Mouse (Mus musculus): ENCODE results near the gene Slc36a4.

The Slc36a4 gene

DNA sequence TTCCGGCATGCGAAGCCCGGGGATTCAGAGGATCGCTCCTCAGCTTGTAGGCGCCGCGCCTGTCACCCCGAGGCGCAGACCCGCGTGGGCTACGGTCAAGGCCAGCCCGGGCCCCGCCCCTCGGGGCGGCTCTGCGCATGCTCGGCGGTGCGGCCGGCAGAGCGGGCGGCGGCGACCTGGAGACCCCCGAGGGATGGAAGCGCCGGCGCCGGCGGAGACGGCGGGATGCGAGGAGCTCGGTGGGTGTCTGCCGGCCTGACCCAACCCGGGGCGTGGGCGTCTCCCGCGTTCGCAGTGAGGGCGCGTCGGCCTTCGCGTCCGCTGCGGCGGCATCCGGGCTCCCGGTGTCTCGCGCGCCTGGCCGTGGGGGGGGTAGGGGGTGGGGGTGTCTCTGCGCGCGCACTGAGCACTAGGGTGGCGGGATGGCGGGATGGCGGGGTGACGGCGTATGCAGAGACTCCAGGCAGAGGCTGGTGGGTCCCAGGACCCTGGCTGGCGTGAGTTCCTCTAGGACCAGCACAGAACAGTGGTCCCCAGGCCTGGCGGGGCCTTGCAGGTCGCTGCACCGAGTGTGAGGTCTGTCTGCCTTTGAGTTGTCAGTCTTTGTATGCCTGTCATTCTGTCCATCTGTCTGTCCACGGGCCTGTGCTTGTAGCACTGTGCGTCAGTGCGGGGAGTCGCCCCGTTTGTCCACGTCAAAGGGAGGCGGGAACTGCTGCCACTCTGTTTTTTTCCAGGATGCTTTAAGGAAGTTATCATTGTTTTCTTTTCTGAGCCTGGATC is at the start of gene Slc36a4:
Gene Slc36a4 (plus strand): TSS at position 140 of the 783 bp plus-strand sequence.
- DNase-seq (ENCODE audit: low read depth, low spot score) = peak; percentile 43

GRCm38 (mm10) chr9:15664606-15665005 is 44.9 kb upstream of the Slc36a4 start:
- no peak for DNase-seq (ENCODE audit: low read depth, low spot score)

GRCm38 (mm10) chr9:15669452-15669851 is 40.1 kb upstream of the Slc36a4 start:
- DNase-seq (ENCODE audit: low read depth, low spot score) = no peak

GRCm38 (mm10) chr9:15670002-15670527 is 39.5 kb upstream of the Slc36a4 start:
- no peak for DNase-seq (ENCODE audit: low read depth, low spot score)

DNA sequence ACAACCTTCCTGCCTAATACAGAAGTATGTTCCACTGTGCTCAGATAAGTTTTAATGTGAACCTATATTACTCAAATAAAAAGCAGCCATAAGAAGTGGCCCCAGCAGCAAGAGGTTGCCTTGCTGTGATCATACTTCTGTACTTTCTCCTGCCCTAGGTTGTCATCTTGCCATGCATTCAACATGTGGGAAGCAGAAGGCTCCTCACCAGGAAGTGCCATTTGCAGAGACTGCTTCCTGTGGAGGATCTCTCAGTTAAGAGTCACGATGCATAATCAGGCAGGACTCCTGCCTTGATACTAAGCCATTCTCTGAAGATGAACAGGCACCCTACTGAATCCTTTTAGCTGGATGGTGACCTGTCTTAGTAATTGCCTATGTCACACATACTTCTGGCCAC is 37.3 kb upstream of the Slc36a4 start:
- no peak for DNase-seq (ENCODE audit: low read depth, low spot score)

DNA sequence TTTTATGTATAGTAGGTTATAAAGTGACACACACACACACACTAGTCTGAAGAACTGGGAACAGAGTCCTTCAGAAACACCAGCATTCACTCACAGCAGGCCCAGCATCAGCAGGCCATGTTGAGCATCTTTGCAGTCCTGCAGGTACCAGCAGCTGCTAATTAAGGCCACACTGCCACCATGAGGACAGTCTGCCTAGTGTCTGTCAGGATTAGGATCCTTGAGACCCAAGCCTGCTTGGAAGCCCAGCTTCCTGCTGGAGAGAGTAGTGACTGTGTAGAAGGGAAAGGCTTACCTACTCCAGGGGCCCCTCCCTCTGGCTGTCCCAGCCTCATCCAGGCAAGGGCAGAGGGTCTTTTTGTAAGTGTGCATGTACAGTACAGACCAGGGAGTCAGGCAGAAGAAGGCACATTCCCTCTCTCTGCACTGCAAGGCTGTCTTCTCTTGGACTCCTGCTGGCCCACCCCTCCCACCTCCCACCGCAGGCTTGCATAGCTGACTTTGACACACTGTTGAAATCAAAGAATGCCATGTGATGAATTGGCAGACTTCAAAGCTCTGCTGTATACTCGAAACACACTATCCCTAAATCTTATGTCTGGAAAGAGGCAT is 27.6 kb upstream of the Slc36a4 start:
- DNase-seq (ENCODE audit: low read depth, low spot score) = peak; percentile 54

DNA sequence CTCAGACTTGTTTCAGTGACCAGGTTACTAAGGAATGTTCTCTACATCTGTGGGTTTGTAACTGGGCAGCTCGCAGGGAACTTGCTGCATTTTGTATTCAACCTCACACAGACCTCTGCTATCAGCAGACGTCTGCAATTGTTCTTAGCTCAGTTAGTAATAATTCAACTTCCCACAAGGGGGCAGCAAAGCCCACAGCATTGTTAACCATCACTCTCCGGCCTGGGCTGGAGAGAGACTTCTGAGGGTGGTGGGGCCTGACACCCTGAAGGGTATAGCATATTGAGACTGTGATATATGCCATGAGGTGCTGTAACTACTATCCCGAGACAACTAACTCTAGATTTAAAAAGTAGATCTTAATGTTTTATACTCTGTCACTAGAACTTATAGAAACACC is 24.3 kb upstream of the Slc36a4 start:
- peak; percentile 14 for DNase-seq (ENCODE audit: low read depth, low spot score)

- no peak for DNase-seq (ENCODE audit: low read depth, low spot score)
Observed at GRCm38 (mm10) chr9:15687358-15687757, 22.2 kb upstream of the Slc36a4 start.

DNA sequence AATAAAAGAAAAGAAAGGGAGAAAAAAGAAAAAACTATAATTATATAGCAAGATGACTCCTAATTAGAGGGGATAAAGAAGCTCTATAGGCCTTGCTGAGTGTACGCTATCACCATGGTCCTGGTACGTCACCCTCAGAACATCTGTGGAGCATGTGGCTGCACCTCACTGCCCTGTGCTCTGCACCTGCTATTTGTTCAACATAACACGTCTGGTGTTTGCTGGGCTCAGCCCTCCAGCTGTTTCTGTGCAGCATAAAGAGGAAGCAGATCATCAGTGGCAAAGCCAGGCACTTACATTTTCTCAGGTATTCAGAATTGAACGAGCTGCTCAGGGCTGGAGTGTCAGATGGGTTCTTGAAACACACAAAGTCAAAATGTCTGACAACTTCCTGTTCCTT is 15.7 kb upstream of the Slc36a4 start:
- no peak for DNase-seq (ENCODE audit: low read depth, low spot score)

DNA sequence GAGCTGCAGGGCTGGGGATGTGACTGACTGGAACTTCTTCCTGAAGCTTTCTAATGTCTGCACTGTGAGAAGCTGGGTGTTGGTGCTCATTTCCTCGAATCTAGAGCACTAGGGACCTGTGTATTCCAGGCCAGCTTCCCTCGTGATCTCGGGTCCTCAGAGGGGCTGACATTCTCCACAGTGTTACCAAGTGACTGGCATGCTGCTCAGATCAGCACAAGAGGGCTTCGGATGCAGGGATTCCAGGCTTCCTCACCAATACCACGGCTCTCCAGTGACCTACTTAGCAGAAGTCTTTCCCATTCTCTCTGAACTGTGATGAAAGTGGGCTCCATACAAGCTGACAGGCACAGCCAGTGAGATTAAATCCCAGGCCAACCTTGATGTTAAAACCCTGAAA is 14.5 kb upstream of the Slc36a4 start:
- DNase-seq (ENCODE audit: low read depth, low spot score) = no peak

DNA sequence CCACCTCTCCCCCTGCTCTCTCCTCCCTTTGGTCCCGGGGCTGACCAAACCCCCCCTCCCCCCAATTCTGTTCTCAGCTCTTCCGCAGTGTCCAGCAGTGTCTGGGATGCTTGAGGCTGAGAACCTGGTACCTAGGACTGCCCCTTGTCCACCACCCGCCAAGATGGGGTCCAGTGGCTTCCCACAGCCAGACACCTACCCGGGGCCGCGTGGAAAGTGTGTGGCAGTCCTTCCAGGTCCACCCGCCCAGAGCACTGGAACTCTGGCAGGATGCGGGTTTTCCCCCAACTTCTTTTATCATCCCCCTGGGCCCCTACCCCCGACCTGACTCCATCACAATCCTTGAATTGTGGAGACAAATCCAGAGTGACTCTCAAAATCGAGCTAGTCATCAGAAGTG is 3.8 kb upstream of the Slc36a4 start:
- no peak for DNase-seq (ENCODE audit: low read depth, low spot score)

DNA sequence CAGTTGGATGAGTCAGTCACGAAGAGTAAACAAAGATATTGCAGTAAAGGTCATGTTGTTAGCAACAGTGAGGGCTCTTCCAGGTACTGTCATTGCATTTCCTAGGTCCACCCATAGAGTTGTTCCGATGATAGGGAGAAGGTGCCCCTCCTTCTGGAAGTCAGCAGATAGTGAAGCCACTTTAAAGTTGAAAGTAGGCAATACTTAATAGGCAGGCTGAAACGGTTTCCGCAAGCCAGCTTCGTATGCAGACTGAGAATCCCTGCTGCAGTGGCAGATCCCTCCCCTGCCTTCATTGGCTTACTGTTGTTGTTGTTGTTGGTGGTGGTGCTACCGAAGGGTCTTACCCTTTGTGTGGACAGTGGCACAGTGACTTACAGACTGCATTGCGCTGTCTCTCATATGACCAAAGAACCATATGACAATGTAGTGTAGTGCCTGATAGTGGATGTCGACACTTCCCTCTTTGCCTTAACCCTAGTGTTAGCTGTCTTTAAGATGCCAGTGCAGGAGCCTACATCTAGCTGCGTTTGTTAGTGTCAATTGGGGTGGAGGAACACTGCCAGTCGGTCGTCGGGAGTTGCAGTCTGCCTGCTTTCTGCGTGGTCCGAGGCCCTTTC is 449 bp upstream of the Slc36a4 start:
- DNase-seq (ENCODE audit: low read depth, low spot score) = no peak

- DNase-seq (ENCODE audit: low read depth, low spot score) = no peak
Observed at GRCm38 (mm10) chr9:15710821-15711565, 1.5 kb downstream of the Slc36a4 start.

DNA sequence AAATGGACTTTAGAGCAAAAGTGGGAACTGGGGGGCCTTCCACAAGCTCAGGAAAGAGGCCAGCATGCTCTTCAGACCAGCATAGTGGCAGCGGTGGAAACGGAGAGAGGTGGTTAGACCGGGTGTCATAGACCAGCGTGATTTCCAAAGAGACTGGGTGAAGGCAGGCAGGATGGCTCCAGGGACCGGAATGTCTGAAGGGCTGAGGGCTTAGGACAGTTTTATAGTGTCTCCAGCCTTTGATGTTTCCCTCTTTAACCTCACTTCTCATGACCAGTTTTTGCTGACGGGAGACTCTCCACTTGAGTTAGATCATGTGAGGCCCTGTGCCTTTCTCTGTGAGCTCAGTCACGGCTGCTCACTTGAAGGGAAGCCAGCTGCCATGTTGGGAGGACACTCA is 2.1 kb downstream of the Slc36a4 start:
- no peak for DNase-seq (ENCODE audit: low read depth, low spot score)

DNA sequence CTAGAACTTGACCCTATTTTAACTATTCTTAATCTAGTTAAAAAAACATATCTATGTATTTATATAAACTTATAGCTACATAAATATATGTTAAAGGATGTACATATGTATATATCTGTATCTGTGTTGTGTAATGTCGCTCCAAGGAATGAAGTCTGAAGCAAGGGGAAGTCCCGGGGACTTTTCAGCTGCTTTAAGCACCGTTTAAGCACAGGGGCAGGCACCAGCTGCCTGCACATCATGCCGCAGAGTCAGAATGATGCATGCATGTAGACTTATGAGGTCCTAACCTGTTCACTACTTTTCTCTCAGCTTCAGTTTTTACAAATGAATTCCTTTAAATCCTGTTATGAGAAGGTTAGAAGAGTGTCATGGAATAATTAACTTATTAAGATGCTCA is 5.3 kb downstream of the Slc36a4 start:
- DNase-seq (ENCODE audit: low read depth, low spot score) = no peak

DNA sequence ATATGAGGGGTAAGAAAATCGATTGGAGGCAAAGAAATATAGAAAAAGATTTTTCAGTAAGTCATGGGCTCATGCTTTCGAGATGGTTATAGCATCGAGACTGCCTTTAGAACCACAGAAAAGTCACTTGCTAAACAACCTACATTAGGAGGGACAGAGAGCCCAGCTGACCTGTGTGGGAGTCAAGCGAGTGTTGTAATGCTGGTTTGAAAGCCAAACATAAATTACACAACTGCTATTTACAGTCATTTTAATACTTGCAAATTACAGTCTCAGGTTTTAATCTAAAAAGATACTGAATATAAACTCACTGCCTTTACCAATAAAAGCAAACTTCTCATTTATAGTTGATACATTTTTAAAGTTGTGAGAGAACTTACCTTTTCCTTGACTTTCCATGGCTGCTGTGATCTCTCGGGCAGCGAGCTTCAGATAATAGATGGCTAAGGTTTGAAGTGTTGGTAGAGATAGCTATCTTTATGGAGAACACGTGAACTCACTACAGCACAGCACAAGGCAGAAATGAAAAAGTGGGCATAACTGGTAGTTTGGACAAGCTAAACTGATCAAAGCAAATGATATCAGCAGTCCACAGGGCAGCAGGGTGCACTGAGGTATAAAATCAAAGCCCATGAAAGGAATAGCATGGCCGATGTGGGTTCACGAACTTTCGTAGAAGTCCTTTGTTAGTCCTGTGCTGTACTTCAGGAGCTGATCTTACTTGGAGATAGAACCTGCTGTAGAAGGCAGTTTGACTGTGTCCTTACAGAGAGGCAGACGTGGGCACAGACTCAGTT is 5.9 kb downstream of the Slc36a4 start:
- DNase-seq (ENCODE audit: low read depth, low spot score) = no peak

DNA sequence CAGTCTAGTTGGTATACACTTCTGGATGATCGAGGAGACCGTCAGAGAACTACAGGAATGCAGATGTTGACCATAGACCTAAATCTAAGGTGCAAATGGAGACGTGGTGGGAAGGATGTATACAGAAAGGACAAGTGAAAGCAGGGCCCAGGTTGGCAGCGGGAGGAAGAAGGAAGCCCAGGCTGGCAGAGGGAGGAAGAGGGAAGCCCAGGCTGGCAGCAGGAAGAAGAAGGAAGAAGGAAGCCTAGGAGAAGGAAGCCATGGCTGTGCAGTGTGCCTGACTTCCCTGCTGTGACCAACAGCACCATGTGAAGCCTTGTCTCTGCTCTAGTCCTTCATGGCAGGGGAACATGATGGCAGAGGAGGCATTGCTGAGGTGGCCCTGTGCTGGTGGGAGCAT is 7.8 kb downstream of the Slc36a4 start:
- no peak for DNase-seq (ENCODE audit: low read depth, low spot score)

DNA sequence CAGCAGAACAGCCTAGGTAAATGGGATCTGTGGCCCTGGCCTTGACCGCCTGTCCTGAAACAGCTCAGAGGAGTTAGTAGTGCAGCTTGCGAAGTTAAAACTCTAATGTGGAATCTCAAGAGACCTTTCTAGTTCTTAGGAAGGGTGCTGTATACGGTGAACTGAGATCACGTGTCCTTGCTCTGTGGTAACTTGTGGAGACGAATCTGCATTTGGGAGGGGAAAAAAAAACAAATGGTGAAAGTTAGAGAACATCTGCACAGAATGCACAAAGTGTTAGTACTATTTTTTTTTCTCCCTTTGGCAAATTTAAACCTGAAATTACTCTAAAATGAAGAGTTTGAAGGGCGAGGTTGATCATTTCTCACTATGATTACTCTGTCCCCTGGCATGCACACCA is 8.8 kb downstream of the Slc36a4 start:
- DNase-seq (ENCODE audit: low read depth, low spot score) = no peak

GRCm38 (mm10) chr9:15719594-15719993 is 10.1 kb downstream of the Slc36a4 start:
- no peak for DNase-seq (ENCODE audit: low read depth, low spot score)

- DNase-seq (ENCODE audit: low read depth, low spot score) = no peak
Observed at GRCm38 (mm10) chr9:15720556-15720955, 11.0 kb downstream of the Slc36a4 start.

GRCm38 (mm10) chr9:15721226-15721833 is 11.8 kb downstream of the Slc36a4 start:
- DNase-seq (ENCODE audit: low read depth, low spot score) = peak; percentile 16

Data from brain, embryonic 18.5 days (tissue).